Mouse (Mus musculus) embryonic facial prominence, embryonic 14.5 days (tissue): ENCODE measurements around the gene Palld. TPM values are rescaled to one million over a fixed set of nuclear protein-coding genes. Genes with fewer than 3 reads are reported as not detected.

Source experiments
- ATAC-seq: fragments of 200-750 bp; cut with Nextera tagmentation; 2 replicates; pipeline ENCODE4 v1.8.0; 2017; ENCODE audit warnings: low read depth, moderate number of reproducible peaks, moderate TSS enrichment
- DNase-seq: peaks from one replicate; pipeline ENCODE4 v3.0.0-alpha.2; 2015; ENCODE audit warnings: low spot score
- H3K27ac ChIP-seq: fragments of 300-500 bp; sonication (generic); replicated peaks from 2 replicates; pipeline ENCODE4 v1.5.1; 2014; ENCODE audit warnings: low read depth, mild to moderate bottlenecking, low read length, moderate library complexity
- H3K27me3 ChIP-seq: fragments of 300-500 bp; sonication (generic); replicated peaks from 2 replicates; pipeline ENCODE4 v1.6.1; 2014; ENCODE audit warnings: low read length; ENCODE audit not compliant: control insufficient read depth, insufficient read depth
- H3K36me3 ChIP-seq: fragments of 300-500 bp; sonication (generic); 2 replicates; pipeline ENCODE4 v1.6.1; 2014; ENCODE audit warnings: low read length, mixed read lengths; ENCODE audit not compliant: control insufficient read depth, insufficient read depth
- H3K4me1 ChIP-seq: fragments of 300-500 bp; sonication (generic); 2 replicates; pipeline ENCODE4 v1.6.1; 2014; ENCODE audit warnings: antibody characterized with exemption, low read length; ENCODE audit not compliant: control insufficient read depth, insufficient read depth
- H3K4me2 ChIP-seq: fragments of 300-500 bp; sonication (generic); 2 replicates; pipeline ENCODE4 v1.6.1; 2014; ENCODE audit warnings: low read depth, mild to moderate bottlenecking, low read length, moderate library complexity, mixed read lengths
- H3K4me3 ChIP-seq: fragments of 300-500 bp; sonication (generic); 2 replicates; pipeline ENCODE4 v1.5.1; 2014; ENCODE audit warnings: low read depth, mild to moderate bottlenecking, low read length
- H3K9ac ChIP-seq: fragments of 300-500 bp; sonication (generic); 2 replicates; pipeline ENCODE4 v1.6.1; 2014; ENCODE audit warnings: low read depth, mild to moderate bottlenecking, low read length, moderate library complexity, mixed read lengths
- H3K9me3 ChIP-seq: fragments of 300-500 bp; sonication (generic); 2 replicates; pipeline ENCODE4 v1.6.1; 2016; ENCODE audit warnings: low read length; ENCODE audit not compliant: control insufficient read depth
- WGBS: fragments of 180-500 bp; shearing (Covaris S2); extraction: QIAGEN DNeasy Blood & Tissue Kit; methylation state at CpG from one replicate; pipeline ENCODE4 v1.1.7; 2014; 5-methylcytosine and 5-hydroxymethylcytosine counted together
- polyA plus RNA-seq: library from polyadenylated mRNA; unstranded; fragments of >200 nt; fragmentation: Nextera tagmentation; extraction: Ambion mirVana; gene quantifications from 2 replicates; pipeline ENCODE4 v1.2.1, GENCODE M21; 2014

Palld gene
- polyA plus RNA-seq, 1 experiment from 2014 or later = 96.3 TPM

- WGBS = 80% methylated on average over 5 of the region's 5 CpGs
- Histone ChIP-seq H3K27ac (no peak overlapping the region), H3K4me2 (no peak overlapping the region), H3K4me3 (no peak overlapping the region), H3K27me3 (no peaks in the 10 kb centered on the region), H3K9ac (no peak overlapping the region), H3K9me3 (no peaks in the 10 kb centered on the region), H3K4me1 (peaks cover 18% of the 10 kb centered on the region; the same call in 1 of the 2 replicates), H3K36me3 (no peaks in the 10 kb centered on the region)
- peak; percentile 40 for DNase-seq
- no peak for ATAC-seq
Measured at GRCm38 (mm10) chr8:61847494-61847893, 55.0 kb downstream of the Palld start.

- ATAC-seq = 0 out of 2 replicates have a peak, but pooled peaks have one; percentile 3
- Histone ChIP-seq H3K27ac (peak overlapping the region; percentile 13), H3K27me3 (no peaks in the 10 kb centered on the region), H3K9ac (no peak overlapping the region), H3K4me3 (no peak overlapping the region), H3K9me3 (no peaks in the 10 kb centered on the region), H3K36me3 (no peaks in the 10 kb centered on the region), H3K4me2 (no peak overlapping the region), H3K4me1 (peaks cover 18% of the 10 kb centered on the region; the same call in 1 of the 2 replicates)
- WGBS = 58% methylated on average over 2 of the region's 2 CpGs
- DNase-seq = no peak
Measured at GRCm38 (mm10) chr8:61844992-61845391, 57.5 kb downstream of the Palld start.

DNA sequence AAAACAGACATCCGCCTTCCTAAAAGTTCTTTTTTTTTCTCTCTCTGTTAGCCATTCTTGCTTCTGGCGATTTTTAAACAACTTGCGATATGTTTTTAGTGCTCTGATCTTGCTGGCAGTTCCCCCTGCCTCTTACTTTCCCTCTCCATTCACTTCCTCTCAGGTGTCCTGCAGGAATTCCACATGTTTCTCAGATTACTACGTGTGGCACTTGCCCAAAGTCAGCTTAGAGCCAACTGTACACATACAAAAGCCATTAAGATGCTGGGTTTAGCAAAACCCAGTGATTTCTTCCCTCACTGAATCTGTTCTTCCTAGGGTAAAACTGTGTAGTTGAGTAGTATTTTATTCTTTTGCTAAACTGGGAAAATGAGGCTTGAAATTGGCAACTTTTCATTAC is 57.9 kb downstream of the Palld start:
- H3K4me1 ChIP-seq = peaks cover 18% of the 10 kb centered on the region; the same call in 1 of the 2 replicates
- WGBS = 18% methylated on average over 4 of the region's 4 CpGs
- H3K27ac ChIP-seq = peak overlapping the region; percentile 13
- no peak overlapping the region for H3K4me3 ChIP-seq
- H3K4me2 ChIP-seq = peak overlapping the region; percentile 32
- no peaks in the 10 kb centered on the region for H3K27me3 ChIP-seq
- H3K36me3 ChIP-seq = no peaks in the 10 kb centered on the region
- peak; percentile 66 for ATAC-seq
- no peak overlapping the region for H3K9ac ChIP-seq
- no peaks in the 10 kb centered on the region for H3K9me3 ChIP-seq
- DNase-seq = peak; percentile 75

DNA sequence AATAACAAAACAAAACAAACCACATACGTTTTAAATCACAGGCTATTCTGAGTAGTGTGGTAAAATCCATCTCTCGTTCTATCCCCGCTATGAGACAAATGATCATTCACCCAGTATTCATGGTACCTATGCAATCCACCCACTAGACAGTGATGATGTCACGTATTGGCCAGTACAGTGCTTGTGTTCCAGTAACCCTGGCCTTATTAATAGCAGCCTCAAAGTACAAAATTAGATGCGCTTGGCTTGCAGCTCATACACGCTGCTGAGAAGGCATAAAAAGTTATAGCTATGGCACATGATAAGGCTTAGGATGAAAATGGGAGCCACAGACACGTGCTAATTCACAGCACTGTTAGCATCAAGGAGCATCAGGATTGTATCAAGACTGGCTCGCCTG is 58.7 kb downstream of the Palld start:
- WGBS = 55% methylated on average over 8 of the region's 8 CpGs
- H3K27me3 ChIP-seq = no peaks in the 10 kb centered on the region
- ATAC-seq (no peak), DNase-seq (no peak)
- H3K4me3 ChIP-seq = no peak overlapping the region
- no peaks in the 10 kb centered on the region for H3K9me3 ChIP-seq
- no peak overlapping the region for H3K9ac ChIP-seq
- no peak overlapping the region for H3K27ac ChIP-seq
- peaks cover 18% of the 10 kb centered on the region; the same call in 1 of the 2 replicates for H3K4me1 ChIP-seq
- no peaks in the 10 kb centered on the region for H3K36me3 ChIP-seq
- no peak overlapping the region for H3K4me2 ChIP-seq

DNA sequence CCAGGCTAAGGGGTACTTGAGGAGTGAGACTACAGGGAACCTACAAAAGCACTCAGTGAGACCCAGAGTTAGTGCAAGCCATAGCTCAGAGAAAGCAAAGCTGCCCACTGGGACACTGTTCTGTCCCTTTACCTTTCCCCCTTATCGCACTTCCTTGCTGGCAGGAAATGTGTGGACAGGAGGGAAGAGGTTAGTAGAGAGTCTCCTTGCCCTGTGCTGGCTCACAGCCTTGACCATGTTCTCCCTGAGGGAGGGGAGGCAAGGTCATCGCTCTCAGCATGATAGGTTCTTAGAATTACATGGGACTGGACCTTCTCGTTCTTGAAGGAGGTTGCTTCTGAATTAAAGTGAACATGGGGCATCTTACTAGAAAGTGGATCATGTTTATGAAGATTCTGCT is 69.3 kb downstream of the Palld start:
- Histone ChIP-seq H3K9ac (no peak overlapping the region), H3K36me3 (no peaks in the 10 kb centered on the region), H3K4me1 (peaks cover 24% of the 10 kb centered on the region), H3K27me3 (no peaks in the 10 kb centered on the region), H3K9me3 (no peaks in the 10 kb centered on the region), H3K4me3 (no peak overlapping the region), H3K4me2 (no peak overlapping the region), H3K27ac (no peak overlapping the region)
- WGBS = 89% methylated on average over 3 of the region's 3 CpGs
- ATAC-seq = no peak
- no peak for DNase-seq

DNA sequence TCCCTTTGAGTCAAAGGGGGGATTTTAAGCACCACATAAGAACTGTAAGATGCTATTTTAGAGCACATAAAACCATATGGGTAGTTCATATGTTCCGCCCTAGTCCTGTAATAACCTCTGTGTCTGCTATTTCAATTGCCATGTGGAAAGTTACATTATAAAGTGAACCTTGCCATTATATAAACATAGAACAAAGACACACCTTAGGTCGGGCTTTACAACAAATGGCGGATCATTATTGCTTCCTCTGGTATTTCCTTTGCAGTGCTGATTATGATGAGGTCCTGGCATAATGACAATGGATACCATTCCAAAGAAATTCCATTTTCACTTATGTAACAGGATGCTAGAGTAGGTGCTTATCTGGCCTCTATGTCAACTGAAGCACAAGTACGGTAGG is 70.5 kb downstream of the Palld start:
- Histone ChIP-seq H3K36me3 (no peaks in the 10 kb centered on the region), H3K27me3 (no peaks in the 10 kb centered on the region), H3K9ac (no peak overlapping the region), H3K27ac (no peak overlapping the region), H3K9me3 (no peaks in the 10 kb centered on the region), H3K4me1 (peaks cover 29% of the 10 kb centered on the region), H3K4me3 (no peak overlapping the region), H3K4me2 (no peak overlapping the region)
- ATAC-seq (no peak), DNase-seq (peak; percentile 28)
- 55% methylated on average over 4 of the region's 4 CpGs for WGBS

DNA sequence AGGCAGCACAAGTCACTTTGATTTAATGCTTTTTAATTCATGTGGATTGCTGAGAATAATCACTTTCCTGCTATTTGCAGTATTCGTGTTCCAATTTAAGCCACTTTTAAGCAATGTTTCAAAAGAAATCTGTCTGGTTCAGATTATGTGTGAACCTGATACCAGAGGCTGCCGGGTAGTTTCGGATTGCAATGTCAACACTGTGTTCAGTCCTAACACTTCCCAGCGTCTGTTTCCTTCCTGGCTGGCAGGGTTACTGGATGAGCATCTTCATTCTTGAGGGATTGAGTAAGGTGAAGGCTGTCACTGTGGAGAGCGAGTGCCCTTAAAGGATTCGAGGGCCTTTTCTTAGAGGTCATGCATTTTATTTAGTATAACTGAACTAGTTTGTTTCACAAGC is 71.7 kb downstream of the Palld start:
- ATAC-seq = peak; percentile 70; the same call in 1 of the 2 replicates
- Histone ChIP-seq H3K27me3 (no peaks in the 10 kb centered on the region), H3K9me3 (no peaks in the 10 kb centered on the region), H3K4me2 (no peak overlapping the region), H3K9ac (no peak overlapping the region), H3K4me1 (peaks cover 29% of the 10 kb centered on the region), H3K27ac (no peak overlapping the region; the same call in 1 of the 2 replicates), H3K36me3 (no peaks in the 10 kb centered on the region), H3K4me3 (no peak overlapping the region)
- DNase-seq = peak; percentile 74
- 9% methylated on average over 6 of the region's 6 CpGs for WGBS

- WGBS = 81% methylated on average over 3 of the region's 3 CpGs
- Histone ChIP-seq H3K9me3 (no peaks in the 10 kb centered on the region), H3K4me3 (no peak overlapping the region), H3K4me2 (no peak overlapping the region), H3K4me1 (peaks cover 21% of the 10 kb centered on the region), H3K27me3 (no peaks in the 10 kb centered on the region), H3K9ac (no peak overlapping the region), H3K27ac (no peak overlapping the region), H3K36me3 (no peaks in the 10 kb centered on the region)
- ATAC-seq (no peak), DNase-seq (no peak)
Measured at GRCm38 (mm10) chr8:61824563-61824962, 77.9 kb downstream of the Palld start.

DNA sequence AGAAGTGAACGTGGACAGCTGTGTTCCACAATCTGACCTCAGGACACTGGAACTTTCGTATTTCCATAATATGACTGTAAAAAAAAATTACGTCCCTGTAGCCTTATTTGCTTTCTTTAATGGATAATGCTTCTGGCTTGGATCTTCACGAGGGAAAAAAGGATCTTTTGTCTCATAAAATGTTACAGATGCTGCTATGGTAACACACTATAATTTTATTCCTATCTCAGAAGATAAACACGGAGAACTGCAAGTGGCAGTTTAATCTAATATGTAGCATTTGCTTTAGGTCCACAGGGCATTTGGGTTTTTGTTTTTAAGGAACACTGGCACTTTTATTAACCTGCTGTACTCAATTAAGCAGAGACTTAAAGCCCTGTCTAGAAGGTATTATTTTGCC is 79.3 kb downstream of the Palld start:
- Histone ChIP-seq H3K36me3 (no peaks in the 10 kb centered on the region), H3K4me3 (no peak overlapping the region), H3K9ac (no peak overlapping the region), H3K4me1 (peaks cover 21% of the 10 kb centered on the region), H3K27ac (peak overlapping the region; percentile 44), H3K9me3 (no peaks in the 10 kb centered on the region), H3K27me3 (no peaks in the 10 kb centered on the region), H3K4me2 (no peak overlapping the region)
- WGBS = 32% methylated on average over 5 of the region's 5 CpGs
- ATAC-seq (peak; percentile 37; the same call in 1 of the 2 replicates), DNase-seq (peak; percentile 41)
